Mouse (Mus musculus) liver, embryonic 13.5 days (tissue): ENCODE measurements around the gene Sap18. TPM values are rescaled to one million over a fixed set of nuclear protein-coding genes. Genes with fewer than 3 reads are reported as not detected.

Experiments used
- ATAC-seq: fragments of 200-750 bp; cut with Nextera tagmentation; 2 replicates; pipeline ENCODE4 v1.8.0; 2017; ENCODE audit warnings: low read depth, mild to moderate bottlenecking, moderate number of reproducible peaks, moderate library complexity
- DNase-seq: peaks from one replicate; pipeline ENCODE4 v3.0.0; 2022
- H3K27ac ChIP-seq: fragments of 300-500 bp; sonication (generic); 2 replicates; pipeline ENCODE4 v1.5.1; 2015; ENCODE audit warnings: moderate library complexity, mild to moderate bottlenecking, inconsistent platforms
- H3K27me3 ChIP-seq: fragments of 300-500 bp; sonication (generic); 2 replicates; pipeline ENCODE4 v1.6.1; 2015; ENCODE audit warnings: mild to moderate bottlenecking, inconsistent platforms
- H3K36me3 ChIP-seq: fragments of 300-500 bp; sonication (generic); 2 replicates; pipeline ENCODE4 v1.6.1; 2015; ENCODE audit warnings: mild to moderate bottlenecking, inconsistent platforms
- H3K4me1 ChIP-seq: fragments of 300-500 bp; sonication (generic); replicated peaks from 2 replicates; pipeline ENCODE4 v1.6.1; 2015; ENCODE audit warnings: inconsistent platforms
- H3K4me2 ChIP-seq: fragments of 300-500 bp; sonication (generic); 2 replicates; pipeline ENCODE4 v1.6.1; 2015; ENCODE audit warnings: inconsistent platforms, mild to moderate bottlenecking, moderate library complexity
- H3K4me3 ChIP-seq: fragments of 300-500 bp; sonication (generic); replicated peaks from 2 replicates; pipeline ENCODE4 v1.5.1; 2015; ENCODE audit warnings: mild to moderate bottlenecking, inconsistent platforms
- H3K9ac ChIP-seq: fragments of 300-500 bp; sonication (generic); 2 replicates; pipeline ENCODE4 v1.6.1; 2015; ENCODE audit warnings: mild to moderate bottlenecking, inconsistent platforms
- H3K9me3 ChIP-seq: fragments of 300-500 bp; sonication (generic); replicated peaks from 2 replicates; pipeline ENCODE4 v1.6.1; 2016; ENCODE audit warnings: inconsistent platforms
- WGBS: fragments of 180-500 bp; shearing (Covaris S2); methylation state at CpG from one replicate; pipeline ENCODE4 v1.1.7; 2015; ENCODE audit not compliant: insufficient replicate concordance; 5-methylcytosine and 5-hydroxymethylcytosine counted together
- polyA plus RNA-seq: library from polyadenylated mRNA; unstranded; fragments of >200 nt; fragmentation: Nextera tagmentation; extraction: Ambion mirVana; gene quantifications from 2 replicates; pipeline ENCODE4 v1.2.1, GENCODE M21; 2015

The Sap18 gene
- polyA plus RNA-seq, 1 experiment from 2014 or later: 10.1 TPM

GRCm38 (mm10) chr14:57787406-57787805, 10.6 kb upstream of the Sap18 start:
- 49% methylated on average over 4 of the region's 4 CpGs for WGBS
- ATAC-seq (no peak), DNase-seq (no peak)
- H3K27ac ChIP-seq: no peak overlapping the region
- no peak overlapping the region for H3K4me2 ChIP-seq
- H3K4me1 ChIP-seq: no peaks in the 10 kb centered on the region
- no peaks in the 10 kb centered on the region for H3K36me3 ChIP-seq
- H3K9me3 ChIP-seq: no peaks in the 10 kb centered on the region
- H3K4me3 ChIP-seq: no peak overlapping the region
- H3K27me3 ChIP-seq: no peaks in the 10 kb centered on the region
- no peak overlapping the region for H3K9ac ChIP-seq

DNA sequence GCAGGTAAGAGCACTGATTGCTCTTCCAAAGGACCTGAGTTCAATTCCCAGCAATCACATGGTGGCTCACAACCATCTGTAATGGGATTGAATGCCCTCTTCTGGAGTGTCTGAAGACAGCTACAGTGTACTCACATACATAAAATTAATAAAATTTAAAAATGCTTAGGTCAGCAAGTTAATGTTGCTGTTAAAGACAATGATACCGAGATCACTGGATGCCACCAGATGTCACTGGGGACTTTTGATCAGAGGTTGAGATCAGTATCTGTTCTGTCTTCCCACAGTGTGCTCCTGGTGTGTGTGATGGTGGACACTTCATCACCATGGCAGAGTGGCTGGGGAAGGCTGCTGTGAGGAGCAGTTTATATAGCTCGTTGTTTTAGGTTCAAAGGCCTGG, 8.7 kb upstream of the Sap18 start:
- H3K4me2 ChIP-seq: no peak overlapping the region
- H3K4me1 ChIP-seq: no peaks in the 10 kb centered on the region
- no peak overlapping the region for H3K4me3 ChIP-seq
- H3K27me3 ChIP-seq: no peaks in the 10 kb centered on the region
- WGBS: 60% methylated on average over 2 of the region's 2 CpGs
- DNase-seq: no peak
- no peaks in the 10 kb centered on the region for H3K36me3 ChIP-seq
- no peak overlapping the region for H3K27ac ChIP-seq
- no peak overlapping the region for H3K9ac ChIP-seq
- no peaks in the 10 kb centered on the region for H3K9me3 ChIP-seq
- ATAC-seq: no peak

DNA sequence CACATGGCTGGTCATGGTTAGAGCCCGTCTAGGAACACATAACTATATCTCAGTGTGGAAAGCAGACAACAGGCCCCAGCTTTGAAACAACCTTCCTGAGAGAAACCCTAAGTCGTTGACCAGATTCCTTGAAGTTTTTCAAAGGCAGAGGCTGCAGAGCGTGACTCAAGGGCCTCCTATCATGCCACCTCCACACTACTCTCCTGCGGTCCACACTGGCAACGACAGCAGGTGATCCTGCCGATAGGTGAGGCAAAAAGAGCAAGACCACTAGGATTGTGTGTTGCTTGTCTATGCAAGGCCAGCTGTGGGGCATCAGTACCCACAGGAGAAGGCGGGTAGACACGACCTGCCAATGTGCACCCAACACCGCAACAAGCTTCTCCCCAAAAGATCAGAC, 8.2 kb upstream of the Sap18 start:
- WGBS: 80% methylated on average over 9 of the region's 9 CpGs

GRCm38 (mm10) chr14:57791171-57791570, 6.8 kb upstream of the Sap18 start:
- no peaks in the 10 kb centered on the region for H3K36me3 ChIP-seq
- no peaks in the 10 kb centered on the region for H3K9me3 ChIP-seq
- no peak for ATAC-seq
- WGBS: 73% methylated on average over 4 of the region's 4 CpGs
- H3K4me2 ChIP-seq: no peak overlapping the region
- H3K9ac ChIP-seq: no peak overlapping the region
- no peak for DNase-seq
- H3K27ac ChIP-seq: no peak overlapping the region
- H3K4me1 ChIP-seq: no peaks in the 10 kb centered on the region
- H3K27me3 ChIP-seq: no peaks in the 10 kb centered on the region
- no peak overlapping the region for H3K4me3 ChIP-seq

More for the DNA sequence above, 8.2 kb upstream of the Sap18 start:
- no peaks in the 10 kb centered on the region for H3K36me3 ChIP-seq
- DNase-seq (no peak), ATAC-seq (no peak)
- H3K27ac ChIP-seq: no peak overlapping the region
- H3K4me1 ChIP-seq: no peaks in the 10 kb centered on the region
- no peaks in the 10 kb centered on the region for H3K27me3 ChIP-seq
- H3K9ac ChIP-seq: no peak overlapping the region
- no peak overlapping the region for H3K4me3 ChIP-seq
- no peak overlapping the region for H3K4me2 ChIP-seq
- no peaks in the 10 kb centered on the region for H3K9me3 ChIP-seq

- no peaks in the 10 kb centered on the region for H3K9me3 ChIP-seq
- peak; percentile 4 for ATAC-seq
- H3K27me3 ChIP-seq: no peaks in the 10 kb centered on the region
- H3K36me3 ChIP-seq: peaks cover 24% of the 10 kb centered on the region
- H3K27ac ChIP-seq: peak overlapping the region; percentile 67
- H3K4me1 ChIP-seq: peaks cover 29% of the 10 kb centered on the region
- peak overlapping the region; percentile 91 for H3K4me2 ChIP-seq
- no peak for DNase-seq
- WGBS: 11% methylated on average over 7 of the region's 7 CpGs
- H3K4me3 ChIP-seq: peak overlapping the region; percentile 90
- H3K9ac ChIP-seq: peak overlapping the region; percentile 67
Observed at GRCm38 (mm10) chr14:57797551-57797950, 429 bp upstream of the Sap18 start.

GRCm38 (mm10) chr14:57803731-57804130, 5.8 kb downstream of the Sap18 start:
- Histone ChIP-seq H3K27me3 (no peaks in the 10 kb centered on the region), H3K9ac (no peak overlapping the region), H3K4me3 (no peak overlapping the region), H3K36me3 (peaks cover 83% of the 10 kb centered on the region), H3K4me2 (no peak overlapping the region), H3K4me1 (peaks cover 25% of the 10 kb centered on the region), H3K27ac (no peak overlapping the region), H3K9me3 (no peaks in the 10 kb centered on the region)
- 84% methylated on average over 4 of the region's 4 CpGs for WGBS
- no peak for DNase-seq
- ATAC-seq: no peak

GRCm38 (mm10) chr14:57808558-57808957, 10.6 kb downstream of the Sap18 start:
- 59% methylated on average over 5 of the region's 5 CpGs for WGBS
- Histone ChIP-seq H3K9ac (no peak overlapping the region), H3K4me2 (no peak overlapping the region), H3K9me3 (no peaks in the 10 kb centered on the region), H3K27me3 (no peaks in the 10 kb centered on the region), H3K36me3 (peaks cover 92% of the 10 kb centered on the region), H3K4me1 (no peaks in the 10 kb centered on the region), H3K27ac (no peak overlapping the region), H3K4me3 (no peak overlapping the region)
- peak; percentile 29 for DNase-seq
- 0 out of 2 replicates have a peak, but pooled peaks have one; percentile 34 for ATAC-seq

DNA sequence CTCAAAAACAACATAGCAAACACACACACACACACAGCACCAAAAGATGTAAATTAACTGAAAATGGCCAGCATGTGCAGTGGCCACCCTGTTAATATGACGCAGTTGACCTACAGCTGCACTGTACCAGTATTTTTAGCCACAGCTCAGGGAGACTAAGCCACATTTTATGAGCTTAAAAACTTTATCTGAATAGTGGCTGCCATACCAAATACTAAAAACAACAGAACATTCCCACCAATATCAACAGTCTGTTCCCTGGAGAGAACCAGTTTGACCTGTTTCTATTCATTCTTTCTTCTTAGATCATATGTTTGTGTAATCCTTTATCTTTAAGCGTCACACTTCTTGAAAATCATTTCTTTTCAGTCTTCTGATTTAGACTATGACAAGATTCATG, 12.9 kb downstream of the Sap18 start:
- no peak overlapping the region for H3K4me2 ChIP-seq
- no peaks in the 10 kb centered on the region for H3K4me1 ChIP-seq
- DNase-seq (no peak), ATAC-seq (no peak)
- peaks cover 90% of the 10 kb centered on the region for H3K36me3 ChIP-seq
- no peaks in the 10 kb centered on the region for H3K9me3 ChIP-seq
- 85% methylated on average over 2 of the region's 2 CpGs for WGBS
- H3K27me3 ChIP-seq: no peaks in the 10 kb centered on the region
- no peak overlapping the region for H3K4me3 ChIP-seq
- H3K9ac ChIP-seq: no peak overlapping the region
- H3K27ac ChIP-seq: no peak overlapping the region

DNA sequence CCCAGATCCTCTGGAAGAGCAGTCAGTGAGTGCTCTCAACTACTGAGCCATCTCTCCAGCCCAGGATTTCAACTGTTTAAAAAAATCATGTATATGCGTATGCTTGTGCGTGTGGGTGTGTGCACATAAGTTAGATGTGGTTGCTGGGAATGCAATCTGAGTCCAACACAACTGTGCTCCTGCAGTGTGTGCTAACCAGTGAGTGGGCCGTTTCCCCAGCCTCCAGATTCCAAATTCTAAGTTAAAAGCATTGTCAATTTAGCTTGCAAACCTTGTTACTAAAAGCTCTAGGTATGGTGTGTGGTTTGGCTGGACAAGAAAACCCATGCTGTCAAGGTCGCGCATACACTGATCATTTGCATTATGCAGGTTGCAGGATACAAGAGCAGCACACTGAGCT, 13.9 kb downstream of the Sap18 start:
- H3K36me3 ChIP-seq: peaks cover 89% of the 10 kb centered on the region
- WGBS: 92% methylated on average over 5 of the region's 5 CpGs
- H3K4me1 ChIP-seq: no peaks in the 10 kb centered on the region
- DNase-seq: no peak
- no peaks in the 10 kb centered on the region for H3K27me3 ChIP-seq
- H3K27ac ChIP-seq: no peak overlapping the region
- no peak overlapping the region for H3K4me3 ChIP-seq
- no peaks in the 10 kb centered on the region for H3K9me3 ChIP-seq
- no peak for ATAC-seq
- no peak overlapping the region for H3K9ac ChIP-seq
- no peak overlapping the region for H3K4me2 ChIP-seq

- H3K36me3 ChIP-seq: peaks cover 73% of the 10 kb centered on the region
- H3K4me3 ChIP-seq: no peak overlapping the region
- H3K27ac ChIP-seq: no peak overlapping the region
- DNase-seq (no peak), ATAC-seq (peak; percentile 26; the same call in 1 of the 2 replicates)
- H3K27me3 ChIP-seq: no peaks in the 10 kb centered on the region
- H3K9ac ChIP-seq: no peak overlapping the region
- H3K4me1 ChIP-seq: peaks cover 21% of the 10 kb centered on the region
- H3K9me3 ChIP-seq: no peaks in the 10 kb centered on the region
- 26% methylated on average over 4 of the region's 4 CpGs for WGBS
- no peak overlapping the region for H3K4me2 ChIP-seq
Observed at GRCm38 (mm10) chr14:57820839-57821238, 22.9 kb downstream of the Sap18 start.

- H3K4me2 ChIP-seq: peak within 1 kb of the TSS; percentile 90
- WGBS: under 1% methylated on average over 96 of the region's 96 CpGs
- H3K9ac ChIP-seq: peak within 1 kb of the TSS; percentile 95
- no peaks in the 10 kb centered on the region for H3K27me3 ChIP-seq
- peak within 1 kb of the TSS; percentile 90 for H3K27ac ChIP-seq
- H3K9me3 ChIP-seq: no peaks in the 10 kb centered on the region
- peaks cover 28% of the 10 kb centered on the region for H3K36me3 ChIP-seq
- DNase-seq: peak; percentile 89
- peak within 1 kb of the TSS; percentile 90 for H3K4me3 ChIP-seq
- peak; percentile 95 for ATAC-seq
- H3K4me1 ChIP-seq: peaks cover 34% of the 10 kb centered on the region
Observed at GRCm38 (mm10) chr14:57825788-57826751, 28.1 kb downstream of the Sap18 start, which contains the start of the genes Ska3 and Mrpl57. Ska3 (minus strand) TSS chr14:57826185. Mrpl57 (plus strand) TSS chr14:57826234.
